Mouse (Mus musculus): ENCODE measurements around the gene Trem3.

Trem3 gene

GRCm38 (mm10) chr17:48247221-48247928 lies at the start of gene Trem3:
Trem3 (plus strand) TSS chr17:48247777.
- Histone ChIP-seq H3K27me3 (ENCODE audit: control insufficient read depth, insufficient read depth, low read length, poor library complexity, severe bottlenecking) (no peaks in the 10 kb centered on the region), H3K36me3 (ENCODE audit: control insufficient read depth, insufficient read depth, low read length, poor library complexity, severe bottlenecking) (no peaks in the 10 kb centered on the region)
- DNase-seq (ENCODE audit: low read depth, low spot score), result no peak

- Histone ChIP-seq H3K36me3 (ENCODE audit: control insufficient read depth, insufficient read depth, low read length, poor library complexity, severe bottlenecking) (no peaks in the 10 kb centered on the region), H3K27me3 (ENCODE audit: control insufficient read depth, insufficient read depth, low read length, poor library complexity, severe bottlenecking) (no peaks in the 10 kb centered on the region)
- DNase-seq (ENCODE audit: low read depth, low spot score), result no peak
Measured at GRCm38 (mm10) chr17:48203086-48203485, 44.5 kb upstream of the Trem3 start.

GRCm38 (mm10) chr17:48212596-48212995 lies 35.0 kb upstream of the Trem3 start:
- H3K27me3 ChIP-seq (ENCODE audit: control insufficient read depth, insufficient read depth, low read length, poor library complexity, severe bottlenecking), result no peaks in the 10 kb centered on the region
- no peak for DNase-seq (ENCODE audit: low read depth, low spot score)
- H3K36me3 ChIP-seq (ENCODE audit: control insufficient read depth, insufficient read depth, low read length, poor library complexity, severe bottlenecking), result no peaks in the 10 kb centered on the region

GRCm38 (mm10) chr17:48213511-48213910 lies 34.1 kb upstream of the Trem3 start:
- DNase-seq (ENCODE audit: low read depth, low spot score), result no peak
- H3K27me3 ChIP-seq (ENCODE audit: control insufficient read depth, insufficient read depth, low read length, poor library complexity, severe bottlenecking), result no peaks in the 10 kb centered on the region
- H3K36me3 ChIP-seq (ENCODE audit: control insufficient read depth, insufficient read depth, low read length, poor library complexity, severe bottlenecking), result no peaks in the 10 kb centered on the region

- Histone ChIP-seq H3K27me3 (ENCODE audit: control insufficient read depth, insufficient read depth, low read length, poor library complexity, severe bottlenecking) (no peaks in the 10 kb centered on the region), H3K36me3 (ENCODE audit: control insufficient read depth, insufficient read depth, low read length, poor library complexity, severe bottlenecking) (no peaks in the 10 kb centered on the region)
- DNase-seq (ENCODE audit: low read depth, low spot score), result no peak
Measured at GRCm38 (mm10) chr17:48215429-48215828, 32.1 kb upstream of the Trem3 start.

GRCm38 (mm10) chr17:48230680-48231079 lies 16.9 kb upstream of the Trem3 start:
- DNase-seq (ENCODE audit: low read depth, low spot score), result peak; percentile 17
- H3K36me3 ChIP-seq (ENCODE audit: control insufficient read depth, insufficient read depth, low read length, poor library complexity, severe bottlenecking), result no peaks in the 10 kb centered on the region

GRCm38 (mm10) chr17:48232518-48232917 lies 15.1 kb upstream of the Trem3 start, which contains the start of gene Trem1:
Trem1 (plus strand) TSS chr17:48232768.
- no peaks in the 10 kb centered on the region for H3K27me3 ChIP-seq (ENCODE audit: control insufficient read depth, insufficient read depth, low read length, poor library complexity, severe bottlenecking)
- no peaks in the 10 kb centered on the region for H3K36me3 ChIP-seq (ENCODE audit: control insufficient read depth, insufficient read depth, low read length, poor library complexity, severe bottlenecking)
- peak; percentile 53 for DNase-seq (ENCODE audit: low read depth, low spot score)

More at GRCm38 (mm10) chr17:48230680-48231079, 16.9 kb upstream of the Trem3 start:
- H3K27me3 ChIP-seq (ENCODE audit: control insufficient read depth, insufficient read depth, low read length, poor library complexity, severe bottlenecking), result no peaks in the 10 kb centered on the region

GRCm38 (mm10) chr17:48233789-48234188 lies 13.8 kb upstream of the Trem3 start:
- DNase-seq (ENCODE audit: low read depth, low spot score), result no peak
- H3K27me3 ChIP-seq (ENCODE audit: control insufficient read depth, insufficient read depth, low read length, poor library complexity, severe bottlenecking), result no peaks in the 10 kb centered on the region

GRCm38 (mm10) chr17:48234550-48234949 lies 13.0 kb upstream of the Trem3 start:
- no peaks in the 10 kb centered on the region for H3K36me3 ChIP-seq (ENCODE audit: control insufficient read depth, insufficient read depth, low read length, poor library complexity, severe bottlenecking)
- H3K27me3 ChIP-seq (ENCODE audit: control insufficient read depth, insufficient read depth, low read length, poor library complexity, severe bottlenecking), result no peaks in the 10 kb centered on the region
- DNase-seq (ENCODE audit: low read depth, low spot score), result no peak

More at GRCm38 (mm10) chr17:48233789-48234188, 13.8 kb upstream of the Trem3 start:
- no peaks in the 10 kb centered on the region for H3K36me3 ChIP-seq (ENCODE audit: control insufficient read depth, insufficient read depth, low read length, poor library complexity, severe bottlenecking)

GRCm38 (mm10) chr17:48235773-48236370 lies 11.7 kb upstream of the Trem3 start:
- H3K36me3 ChIP-seq (ENCODE audit: control insufficient read depth, insufficient read depth, low read length, poor library complexity, severe bottlenecking), result no peaks in the 10 kb centered on the region
- DNase-seq (ENCODE audit: low read depth, low spot score), result no peak
- no peaks in the 10 kb centered on the region for H3K27me3 ChIP-seq (ENCODE audit: control insufficient read depth, insufficient read depth, low read length, poor library complexity, severe bottlenecking)

- no peaks in the 10 kb centered on the region for H3K36me3 ChIP-seq (ENCODE audit: control insufficient read depth, insufficient read depth, low read length, poor library complexity, severe bottlenecking)
- DNase-seq (ENCODE audit: low read depth, low spot score), result no peak
- no peaks in the 10 kb centered on the region for H3K27me3 ChIP-seq (ENCODE audit: control insufficient read depth, insufficient read depth, low read length, poor library complexity, severe bottlenecking)
Measured at GRCm38 (mm10) chr17:48237621-48238020, 10.0 kb upstream of the Trem3 start.

- DNase-seq (ENCODE audit: low read depth, low spot score), result no peak
- no peaks in the 10 kb centered on the region for H3K36me3 ChIP-seq (ENCODE audit: control insufficient read depth, insufficient read depth, low read length, poor library complexity, severe bottlenecking)
- no peaks in the 10 kb centered on the region for H3K27me3 ChIP-seq (ENCODE audit: control insufficient read depth, insufficient read depth, low read length, poor library complexity, severe bottlenecking)
Measured at GRCm38 (mm10) chr17:48249039-48249438, 1.5 kb downstream of the Trem3 start.

GRCm38 (mm10) chr17:48249501-48249900 lies 1.9 kb downstream of the Trem3 start:
- no peaks in the 10 kb centered on the region for H3K27me3 ChIP-seq (ENCODE audit: control insufficient read depth, insufficient read depth, low read length, poor library complexity, severe bottlenecking)
- DNase-seq (ENCODE audit: low read depth, low spot score), result no peak
- no peaks in the 10 kb centered on the region for H3K36me3 ChIP-seq (ENCODE audit: control insufficient read depth, insufficient read depth, low read length, poor library complexity, severe bottlenecking)

GRCm38 (mm10) chr17:48250631-48251030 lies 3.1 kb downstream of the Trem3 start:
- Histone ChIP-seq H3K36me3 (ENCODE audit: control insufficient read depth, insufficient read depth, low read length, poor library complexity, severe bottlenecking) (no peaks in the 10 kb centered on the region), H3K27me3 (ENCODE audit: control insufficient read depth, insufficient read depth, low read length, poor library complexity, severe bottlenecking) (no peaks in the 10 kb centered on the region)
- no peak for DNase-seq (ENCODE audit: low read depth, low spot score)

- Histone ChIP-seq H3K27me3 (ENCODE audit: control insufficient read depth, insufficient read depth, low read length, poor library complexity, severe bottlenecking) (no peaks in the 10 kb centered on the region), H3K36me3 (ENCODE audit: control insufficient read depth, insufficient read depth, low read length, poor library complexity, severe bottlenecking) (no peaks in the 10 kb centered on the region)
- DNase-seq (ENCODE audit: low read depth, low spot score), result no peak
Measured at GRCm38 (mm10) chr17:48256575-48256974, 9.0 kb downstream of the Trem3 start.

Data from splenic B cell, adult 2 months (primary cell).